Comparison of ENCODE assay signal across 20 mouse cellular contexts in the genomic region with DNA sequence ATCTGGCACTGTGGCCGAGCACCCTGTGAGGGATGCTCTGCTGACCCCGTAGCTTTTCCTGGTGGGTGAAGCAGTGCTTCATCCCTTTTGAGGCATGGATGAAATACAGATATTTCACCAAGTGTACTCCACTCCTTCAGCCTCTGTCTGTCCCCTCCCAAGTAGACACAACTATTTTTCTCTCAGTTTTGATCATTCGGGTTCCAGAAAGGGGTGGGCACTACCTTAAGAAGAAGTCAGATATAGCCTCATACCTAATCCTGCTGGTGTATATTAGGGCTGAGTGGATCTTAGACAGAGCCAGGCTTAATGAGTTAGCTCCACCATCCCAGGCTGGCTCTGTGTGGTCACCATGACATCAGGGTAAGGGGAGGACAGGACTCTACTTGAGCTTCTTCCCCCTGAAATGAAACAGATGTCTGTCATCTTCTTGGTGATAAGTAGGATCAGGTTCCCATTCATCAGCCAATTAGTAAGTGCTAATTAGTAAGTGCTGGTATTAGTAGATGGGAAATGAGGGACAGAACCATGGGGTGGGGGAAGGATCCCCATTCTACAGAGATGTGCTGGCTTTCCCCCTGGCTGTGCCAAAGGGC. TPM values are rescaled to one million over a fixed set of nuclear protein-coding genes. Genes with fewer than 3 reads are reported as not detected.
"Had no signal": no experiment of that assay in that cellular context is flagged by ENCODE, and none has a peak within 500 bp of the region (broad histone marks: within the 10 kb centered on the region; RNA-seq: fewer than 3 reads in every experiment).

No protein-coding gene starts in this region.

- H3K27me3 ChIP-seq: liver, embryonic 15.5 days; lung, embryonic 15.5 days; midbrain, embryonic 15.5 days; neural tube, embryonic 13.5 days had no signal

- H3K4me3 ChIP-seq: left cerebral cortex, adult 2 months; liver, embryonic 15.5 days; midbrain, embryonic 15.5 days; myocyte had no signal

- H3K4me1 ChIP-seq: liver, embryonic 15.5 days; midbrain, embryonic 15.5 days had no signal

- DNase-seq: kidney, adult 18-20 months; kidney, adult 9 months; layer of hippocampus, postnatal 36 days; lung, adult 18-20 months; lung, postnatal 10 days; lung, postnatal 36 days; right cerebral cortex, adult 18-20 months; right cerebral cortex, postnatal 14 days; right cerebral cortex, postnatal 4 days; thymus, postnatal 4 days had no signal

- H3K9me3 ChIP-seq: liver, embryonic 15.5 days; lung, embryonic 15.5 days; midbrain, embryonic 15.5 days; neural tube, embryonic 13.5 days had no signal

- H3K27ac ChIP-seq: kidney, postnatal 0 days; left cerebral cortex, adult 2 months; liver, embryonic 15.5 days; lung, embryonic 15.5 days; midbrain, embryonic 15.5 days; neural tube, embryonic 13.5 days; stomach, postnatal 0 days had no signal

- H3K9ac ChIP-seq: liver, embryonic 15.5 days; lung, embryonic 15.5 days; midbrain, embryonic 15.5 days; neural tube, embryonic 13.5 days had no signal

- ATAC-seq: inflammation-experienced regulatory T-cells, adult 6 months; intestine, embryonic 16.5 days had no signal

- H3K36me3 ChIP-seq: liver, embryonic 15.5 days; lung, embryonic 15.5 days; midbrain, embryonic 15.5 days; neural tube, embryonic 13.5 days had no signal

RNA-seq across cellular contexts. Expression of gene Tmem150c, which starts 58.7 kb away (rescaled TPM):
- polyA plus RNA-seq: inflammation-experienced regulatory T-cells, adult 6 months; myocyte had no signal
